Mouse (Mus musculus) lung, postnatal 25 days (tissue): ENCODE data around the gene Pnkp.

Experiments
- DNase-seq: peaks from one replicate; pipeline ENCODE4 v3.0.0; 2022; ENCODE audit warnings: low spot score

The Pnkp gene

DNA sequence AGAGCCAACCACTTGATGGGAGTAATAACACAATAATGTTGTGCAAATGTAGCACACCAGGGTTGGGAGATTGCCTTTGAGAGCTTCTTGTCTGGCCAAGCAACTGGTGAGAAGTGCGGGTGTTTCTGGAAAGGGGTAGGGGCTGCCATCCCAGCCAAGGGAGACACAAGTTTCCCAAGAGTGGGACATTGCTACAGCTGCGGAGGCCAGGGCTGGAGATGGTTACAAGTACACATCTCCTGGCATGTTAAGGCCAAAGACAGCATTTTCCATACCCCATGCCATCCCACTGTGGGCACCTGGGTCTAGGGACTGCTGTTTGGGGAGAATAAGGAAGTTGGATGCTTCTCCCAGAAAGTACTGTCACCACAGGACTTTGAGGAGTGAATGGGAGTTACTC lies 3.9 kb upstream of the Pnkp start:
- DNase-seq = no peak

DNA sequence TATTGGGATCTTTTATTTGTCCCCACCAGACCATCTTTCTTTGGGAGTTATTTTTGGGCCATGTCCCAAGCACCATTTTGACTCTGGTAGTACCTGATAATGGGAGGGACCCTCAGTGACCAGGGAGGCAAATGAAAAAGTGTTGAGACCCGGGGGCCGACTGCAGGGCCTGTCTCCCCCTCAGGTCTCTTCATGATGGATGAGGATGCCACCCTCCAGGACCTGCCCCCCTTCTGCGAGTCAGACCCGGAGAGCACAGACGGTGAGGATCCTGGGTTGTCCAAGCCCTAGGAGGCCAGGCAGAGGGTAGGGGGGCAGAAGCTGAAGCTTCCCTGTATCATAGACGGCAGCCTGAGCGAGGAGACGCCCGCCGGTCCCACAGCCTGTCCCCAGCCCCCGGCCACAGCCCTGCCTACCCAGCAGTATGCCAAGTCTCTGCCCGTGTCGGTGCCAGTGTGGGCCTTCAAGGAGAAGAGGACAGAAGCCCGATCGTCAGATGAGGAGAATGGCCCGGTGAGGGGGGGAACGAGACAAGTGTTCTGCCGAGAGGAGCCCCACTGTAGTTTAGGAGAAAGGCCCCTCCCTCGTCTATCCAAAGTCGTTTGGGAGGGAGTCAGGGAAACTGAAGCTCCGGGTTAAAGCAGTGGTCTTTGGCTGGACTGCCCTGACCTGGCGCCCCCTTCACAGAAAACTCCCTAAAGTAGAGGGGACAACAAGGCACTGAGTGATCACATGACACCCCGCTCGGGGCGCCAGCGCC lies 3.2 kb upstream of the Pnkp start:
- DNase-seq = no peak

DNA sequence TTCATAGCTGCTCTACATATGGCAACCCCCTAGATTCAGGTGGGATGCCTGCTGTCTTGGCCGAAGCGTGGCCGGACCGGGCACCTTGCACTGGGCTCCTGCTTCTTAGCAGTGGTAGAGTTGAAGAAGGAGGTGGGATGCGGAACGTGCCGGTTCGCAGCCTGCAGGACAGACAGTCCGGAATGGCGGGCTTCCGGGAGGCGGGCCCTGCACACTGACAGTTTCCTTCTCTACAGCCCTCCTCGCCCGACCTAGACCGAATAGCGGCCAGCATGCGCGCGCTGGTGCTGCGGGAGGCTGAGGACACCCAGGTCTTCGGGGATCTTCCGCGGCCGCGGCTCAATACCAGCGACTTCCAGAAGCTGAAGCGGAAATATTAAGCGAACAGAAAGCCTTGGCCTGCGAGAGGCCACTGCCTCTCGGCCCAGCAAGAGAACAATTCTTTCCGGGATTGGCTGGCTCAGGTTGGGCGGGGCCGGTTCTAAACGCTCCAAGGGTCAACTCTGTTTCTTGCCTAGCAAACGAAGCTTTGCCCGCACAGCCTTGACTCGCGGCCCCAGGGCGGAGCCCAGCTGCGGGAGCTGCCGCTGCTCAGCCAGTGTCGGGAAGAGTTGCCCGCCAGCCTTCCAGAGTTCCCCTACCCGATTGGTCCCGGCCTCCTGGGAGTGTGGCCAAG lies 2.4 kb upstream of the Pnkp start:
- peak; percentile 90 for DNase-seq

DNA sequence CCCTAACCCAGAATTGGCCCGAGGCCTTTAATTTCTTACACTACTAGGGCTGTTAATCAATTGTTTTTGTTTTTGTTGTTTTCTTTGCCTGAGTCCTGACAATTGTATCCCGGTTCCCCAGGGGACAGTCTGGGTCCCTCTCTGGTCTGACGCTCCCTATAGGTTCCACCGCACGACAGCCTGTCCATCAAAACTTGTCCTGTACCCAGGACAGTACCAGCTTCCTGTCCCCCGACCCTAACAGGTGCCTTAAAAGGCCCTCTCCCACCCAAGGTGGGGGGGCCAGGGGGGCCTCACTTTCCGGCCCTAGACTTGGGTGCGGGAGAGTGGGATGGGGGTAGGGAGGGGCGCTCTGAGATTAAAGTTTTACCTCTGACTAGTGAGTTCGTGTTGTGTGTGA lies 1.9 kb upstream of the Pnkp start:
- DNase-seq = no peak

GRCm38 (mm10) chr7:44856265-44856916 lies 548 bp upstream of the Pnkp start:
- no peak for DNase-seq

DNA sequence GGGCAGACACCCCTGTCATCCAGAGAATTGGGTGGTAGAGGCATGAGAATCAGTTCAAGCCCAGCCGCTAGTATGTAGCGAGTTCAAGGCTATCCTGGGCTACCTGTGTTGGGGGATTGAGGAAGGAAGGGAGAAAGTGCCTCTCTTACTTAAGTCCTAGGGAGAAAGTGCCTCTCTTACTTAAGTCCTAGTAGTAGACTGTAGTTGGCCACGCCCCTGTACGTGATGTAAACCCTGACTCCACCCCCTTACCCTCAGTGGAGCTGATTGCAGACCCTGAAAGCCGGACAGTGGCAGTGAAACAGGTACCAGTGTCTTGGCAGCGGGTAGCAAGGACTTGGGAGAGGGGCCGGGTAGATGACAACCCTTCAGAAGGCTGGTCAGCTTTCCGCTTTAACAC lies 966 bp downstream of the Pnkp start:
- DNase-seq = no peak

DNA sequence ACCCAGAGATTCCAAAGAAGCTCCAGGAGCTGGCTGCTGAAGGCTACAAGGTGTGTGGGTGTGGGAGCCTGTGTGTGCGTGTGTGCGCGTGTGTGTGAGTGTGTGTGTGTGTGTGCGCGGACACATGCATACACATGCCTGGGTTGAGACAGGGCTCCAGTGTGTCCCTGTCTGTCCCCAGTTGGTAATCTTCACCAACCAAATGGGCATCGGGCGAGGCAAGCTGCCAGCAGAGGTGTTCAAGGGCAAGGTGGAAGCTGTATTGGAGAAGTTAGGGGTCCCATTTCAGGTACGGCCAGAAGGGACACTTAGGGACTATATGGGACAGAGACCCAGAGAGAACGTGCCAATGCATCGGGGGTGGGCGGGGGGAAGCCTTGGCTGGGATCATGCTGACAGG lies 3.0 kb downstream of the Pnkp start:
- DNase-seq = no peak

GRCm38 (mm10) chr7:44860576-44861428 lies 3.9 kb downstream of the Pnkp start:
- peak; percentile 60 for DNase-seq

GRCm38 (mm10) chr7:44861429-44861816 lies 4.5 kb downstream of the Pnkp start:
- no peak for DNase-seq

DNA sequence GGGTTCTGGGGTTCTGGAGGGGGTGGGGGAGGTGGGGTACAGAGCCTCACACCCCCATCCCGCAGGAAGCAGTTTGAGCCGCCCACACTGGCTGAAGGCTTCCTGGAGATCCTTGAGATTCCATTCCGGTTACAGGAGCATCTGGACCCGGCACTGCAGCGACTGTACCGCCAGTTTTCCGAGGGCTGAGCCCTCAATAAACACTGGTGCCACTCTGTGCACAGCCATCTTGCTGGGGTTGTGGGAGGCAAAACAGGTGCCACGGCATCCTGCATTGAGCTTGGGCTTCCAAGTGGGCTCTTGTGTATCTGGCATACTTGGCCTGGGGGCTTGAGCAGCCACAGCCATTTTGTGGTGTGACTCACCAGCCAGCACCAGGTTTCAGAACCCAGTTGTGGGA lies 5.5 kb downstream of the Pnkp start:
- DNase-seq = no peak

DNA sequence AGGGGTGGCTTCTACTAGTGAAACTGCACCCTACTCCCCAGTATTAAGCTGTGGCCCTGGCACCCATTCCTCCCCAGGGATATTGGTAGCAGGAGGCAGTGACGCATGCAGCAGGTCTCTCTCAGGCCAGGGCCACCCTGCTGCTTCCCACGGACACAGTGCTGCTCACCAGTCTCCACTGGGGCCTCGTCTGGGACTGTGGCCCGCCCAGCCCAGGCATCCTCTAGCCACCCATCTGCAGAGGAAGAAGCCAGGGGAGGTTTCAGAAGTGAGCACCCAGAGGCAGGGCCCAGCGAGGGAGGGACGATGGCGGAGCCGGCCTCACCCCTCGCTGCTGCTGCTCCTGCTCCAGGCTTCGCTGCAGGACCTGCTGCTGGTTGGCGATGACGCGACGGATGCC lies 6.3 kb downstream of the Pnkp start:
- DNase-seq = no peak

- no peak for DNase-seq
Observed at GRCm38 (mm10) chr7:44863982-44864494, 7.1 kb downstream of the Pnkp start.

DNA sequence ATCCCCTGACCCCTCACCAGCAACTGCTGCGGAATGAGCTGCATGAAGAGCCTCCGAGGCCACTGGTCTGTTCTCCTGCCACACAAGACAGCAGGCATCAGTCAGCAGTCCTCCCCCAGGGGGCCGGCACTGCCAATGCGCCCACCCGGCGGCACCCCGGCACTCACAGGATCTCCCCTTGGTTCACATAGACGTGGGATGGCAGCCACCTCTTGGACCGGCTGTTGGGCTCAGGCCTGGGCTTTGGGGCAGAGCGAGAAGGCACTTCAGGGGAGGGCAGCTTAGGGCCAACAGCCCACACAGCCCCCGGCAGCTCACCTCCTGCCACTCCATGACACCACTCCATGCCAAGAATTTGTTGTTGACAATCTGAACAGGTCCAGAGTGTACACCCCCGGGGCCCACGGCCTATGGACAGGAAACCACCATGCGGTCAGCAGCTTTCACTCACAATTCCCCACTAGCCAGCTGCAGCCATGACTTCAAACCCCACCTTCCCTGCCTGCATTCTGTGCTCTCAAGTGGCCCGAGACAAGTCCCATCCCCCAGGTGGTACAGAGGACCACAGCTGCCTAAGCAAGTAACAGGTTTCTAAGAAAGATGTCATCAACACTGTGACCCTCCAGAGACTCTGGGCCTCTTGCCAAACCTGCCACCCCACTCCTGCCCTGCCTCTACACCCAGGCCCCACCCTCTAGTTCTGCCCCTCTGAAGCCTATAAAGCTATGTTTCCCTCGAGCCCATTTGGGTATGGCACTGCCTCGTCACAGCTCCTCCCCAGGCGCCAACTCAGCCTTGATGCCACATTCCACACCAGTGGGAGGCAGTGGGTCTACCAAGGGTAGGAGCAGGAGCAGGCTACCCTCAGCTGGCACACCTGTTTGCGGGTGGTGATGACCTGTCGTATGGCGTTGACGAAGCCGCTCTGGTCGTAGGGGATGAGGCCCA lies 7.9 kb downstream of the Pnkp start:
- no peak for DNase-seq

DNA sequence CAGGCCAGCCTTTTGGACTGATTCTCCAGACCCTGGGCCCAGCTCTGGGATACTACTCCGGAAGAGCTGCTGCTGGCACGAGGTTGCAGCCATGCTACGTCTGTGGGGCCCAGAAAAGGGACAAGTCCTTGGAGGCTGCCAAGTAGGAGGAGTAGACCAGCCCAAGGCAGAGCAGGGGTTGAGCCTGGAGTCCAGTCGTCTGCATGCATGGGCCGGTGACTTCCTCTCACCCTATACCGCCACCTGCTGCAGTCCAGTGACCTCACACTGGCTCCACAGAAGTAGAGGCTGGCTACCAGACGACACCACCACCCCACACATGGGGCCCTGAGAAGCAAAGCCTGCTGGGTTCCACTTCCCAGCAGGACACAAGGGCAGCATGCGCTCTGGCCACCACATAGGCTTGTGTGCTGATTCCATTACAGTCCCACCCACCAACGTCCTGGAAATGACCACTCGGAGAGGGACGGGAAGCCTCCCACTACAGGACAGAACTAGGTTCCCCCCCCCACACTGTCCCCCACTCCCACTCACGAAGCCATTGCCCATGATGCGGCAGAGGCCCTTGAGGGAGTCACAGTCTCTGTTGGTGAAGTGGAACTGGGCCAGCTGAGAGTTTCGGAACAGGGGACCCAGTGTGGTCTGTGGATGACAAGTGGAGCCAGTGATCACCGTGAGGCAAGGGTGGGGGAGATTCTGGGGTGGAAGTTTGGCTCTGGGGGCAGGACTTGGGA lies 9.5 kb downstream of the Pnkp start:
- peak; percentile 64 for DNase-seq

- DNase-seq = no peak
Observed at GRCm38 (mm10) chr7:44867010-44867702, 10.2 kb downstream of the Pnkp start.

DNA sequence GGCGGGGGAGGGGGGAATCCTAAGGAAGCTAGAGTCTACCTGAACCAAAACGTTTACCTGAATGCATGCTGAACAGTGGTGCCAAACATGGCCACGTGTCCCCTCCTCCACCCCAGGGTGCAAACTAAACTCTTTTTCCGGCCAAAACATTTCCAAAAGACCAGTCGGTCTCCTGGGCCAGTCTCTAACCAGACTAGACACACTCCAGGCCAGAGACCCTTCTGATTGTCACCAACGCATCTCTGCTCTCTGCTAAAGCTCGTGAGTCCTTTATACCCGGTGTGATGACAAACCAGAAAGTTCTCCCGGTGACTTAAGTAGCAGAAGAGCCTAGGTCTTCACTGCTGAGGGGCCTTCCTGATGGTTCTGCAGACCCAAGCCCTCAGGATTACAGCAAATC lies 10.9 kb downstream of the Pnkp start:
- DNase-seq = no peak

GRCm38 (mm10) chr7:44868465-44868864 lies 11.5 kb downstream of the Pnkp start:
- DNase-seq = peak; percentile 84

- peak; percentile 68 for DNase-seq
Observed at GRCm38 (mm10) chr7:44868919-44869696, 12.2 kb downstream of the Pnkp start.
